Comparison of ENCODE assay signal across 24 mouse cellular contexts in the genomic region with DNA sequence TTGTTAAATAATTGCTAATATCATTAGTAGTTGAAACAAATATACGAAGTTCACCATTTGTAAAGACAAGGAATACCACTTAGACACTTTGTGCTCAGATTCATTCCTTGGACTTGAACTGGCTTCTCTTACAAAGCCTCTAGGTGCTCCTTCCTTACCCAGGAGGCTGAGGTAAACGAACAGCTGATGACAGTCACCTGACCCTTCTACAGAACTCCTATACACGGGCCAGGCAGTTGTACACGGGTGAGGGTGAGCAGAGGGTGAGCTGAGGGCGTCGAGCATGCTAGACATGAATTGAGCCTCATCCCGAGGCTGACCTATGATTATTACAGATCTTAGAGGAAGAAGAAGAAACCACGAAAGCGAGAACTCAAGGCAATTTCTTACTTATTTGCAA.
"Had no signal": no experiment of that assay in that cellular context is flagged by ENCODE, and none has a peak within 500 bp of the region (broad histone marks: within the 10 kb centered on the region; RNA-seq: fewer than 3 reads in every experiment).

No protein-coding gene starts in this region.

- H3K4me3 ChIP-seq: gastrocnemius, adult 2 months; heart, adult 2 months; heart, embryonic 10.5 days; heart, embryonic 12.5 days; hindbrain, embryonic 10.5 days; hindbrain, embryonic 12.5 days; intestine, embryonic 15.5 days; layer of hippocampus, adult 2 months; limb, embryonic 10.5 days; limb, embryonic 12.5 days; liver, embryonic 13.5 days; liver, embryonic 15.5 days had no signal

- H3K27ac ChIP-seq: gastrocnemius, adult 2 months; heart, adult 2 months; heart, embryonic 10.5 days; hindbrain, embryonic 10.5 days; hindbrain, embryonic 12.5 days; hindbrain, embryonic 14.5 days; intestine, embryonic 15.5 days; limb, embryonic 10.5 days; limb, embryonic 12.5 days; liver, embryonic 13.5 days; liver, embryonic 15.5 days had no signal

- H3K4me2 ChIP-seq: heart, embryonic 12.5 days; hindbrain, embryonic 12.5 days; hindbrain, embryonic 14.5 days; intestine, embryonic 15.5 days; limb, embryonic 12.5 days; liver, embryonic 11.5 days; liver, embryonic 13.5 days; liver, embryonic 15.5 days had no signal

- H3K9me3 ChIP-seq: heart, embryonic 10.5 days; heart, embryonic 12.5 days; hindbrain, embryonic 10.5 days; hindbrain, embryonic 12.5 days; intestine, embryonic 15.5 days; limb, embryonic 10.5 days; limb, embryonic 12.5 days; liver, embryonic 13.5 days; liver, embryonic 15.5 days had no signal

- H3K4me1 ChIP-seq: intestine, embryonic 15.5 days; limb, embryonic 10.5 days; limb, embryonic 12.5 days had no signal

- H3K27me3 ChIP-seq: heart, embryonic 12.5 days; hindbrain, embryonic 12.5 days; intestine, embryonic 15.5 days; limb, embryonic 12.5 days; liver, embryonic 13.5 days; liver, embryonic 15.5 days had no signal

- H3K36me3 ChIP-seq: heart, embryonic 10.5 days; heart, embryonic 12.5 days; hindbrain, embryonic 10.5 days; hindbrain, embryonic 12.5 days; intestine, embryonic 15.5 days; limb, embryonic 10.5 days; limb, embryonic 12.5 days; liver, embryonic 13.5 days; liver, embryonic 15.5 days had no signal

- DNase-seq: gastrocnemius, adult 2 months; gastrocnemius, postnatal 10 days; gastrocnemius, postnatal 25 days; heart, adult 2 months; heart, postnatal 10 days; heart, postnatal 4 days; kidney, adult 18-20 months; kidney, adult 8-10 months; kidney, postnatal 10 days; kidney, postnatal 25 days; kidney, postnatal 4 days; liver; liver, embryonic 13.5 days had no signal

- H3K9ac ChIP-seq: heart, embryonic 12.5 days; hindbrain, embryonic 12.5 days; hindbrain, embryonic 14.5 days; intestine, embryonic 15.5 days; limb, embryonic 12.5 days; liver, embryonic 13.5 days; liver, embryonic 15.5 days had no signal
